Mouse (Mus musculus) embryonic facial prominence, embryonic 13.5 days (tissue): ENCODE data around the gene Nrxn1. TPM values are rescaled to one million over a fixed set of nuclear protein-coding genes. Genes with fewer than 3 reads are reported as not detected.

Experiments
- ATAC-seq: fragments of 200-750 bp; cut with Nextera tagmentation; 2 replicates; pipeline ENCODE4 v1.8.0; 2017; ENCODE audit warnings: low read depth; ENCODE audit not compliant: insufficient number of reproducible peaks, insufficient read depth, low FRiP score, low TSS enrichment
- H3K27ac ChIP-seq: fragments of 300-500 bp; sonication (generic); 2 replicates; pipeline ENCODE4 v1.5.1; 2015; ENCODE audit warnings: moderate library complexity, mild to moderate bottlenecking, inconsistent platforms
- H3K27me3 ChIP-seq: fragments of 300-500 bp; sonication (generic); 2 replicates; pipeline ENCODE4 v1.6.1; 2015; ENCODE audit warnings: mild to moderate bottlenecking, inconsistent platforms
- H3K36me3 ChIP-seq: fragments of 300-500 bp; sonication (generic); 2 replicates; pipeline ENCODE4 v1.6.1; 2015; ENCODE audit warnings: mild to moderate bottlenecking, inconsistent platforms
- H3K4me1 ChIP-seq: fragments of 300-500 bp; sonication (generic); 2 replicates; pipeline ENCODE4 v1.6.1; 2015; ENCODE audit warnings: inconsistent platforms
- H3K4me2 ChIP-seq: fragments of 300-500 bp; sonication (generic); 2 replicates; pipeline ENCODE4 v1.6.1; 2015; ENCODE audit warnings: moderate library complexity, mild to moderate bottlenecking, inconsistent platforms
- H3K4me3 ChIP-seq: fragments of 300-500 bp; sonication (generic); 2 replicates; pipeline ENCODE4 v1.5.1; 2015; ENCODE audit warnings: mild to moderate bottlenecking, inconsistent platforms
- H3K9ac ChIP-seq: fragments of 300-500 bp; sonication (generic); 2 replicates; pipeline ENCODE4 v1.6.1; 2015; ENCODE audit warnings: mild to moderate bottlenecking, inconsistent platforms
- H3K9me3 ChIP-seq: fragments of 300-500 bp; sonication (generic); 2 replicates; pipeline ENCODE4 v1.6.1; 2016; ENCODE audit warnings: inconsistent platforms
- WGBS: fragments of 180-500 bp; shearing (Covaris S2); methylation state at CpG from one replicate; pipeline ENCODE4 v1.1.7; 2015; ENCODE audit warnings: mixed read lengths; 5-methylcytosine and 5-hydroxymethylcytosine counted together
- polyA plus RNA-seq: library from polyadenylated mRNA; unstranded; fragments of >200 nt; fragmentation: Nextera tagmentation; extraction: Ambion mirVana; gene quantifications from 2 replicates; pipeline ENCODE4 v1.2.1, GENCODE M21; 2015

Nrxn1 gene
- polyA plus RNA-seq, 1 experiment from 2014 or later, result 10.3 TPM

DNA sequence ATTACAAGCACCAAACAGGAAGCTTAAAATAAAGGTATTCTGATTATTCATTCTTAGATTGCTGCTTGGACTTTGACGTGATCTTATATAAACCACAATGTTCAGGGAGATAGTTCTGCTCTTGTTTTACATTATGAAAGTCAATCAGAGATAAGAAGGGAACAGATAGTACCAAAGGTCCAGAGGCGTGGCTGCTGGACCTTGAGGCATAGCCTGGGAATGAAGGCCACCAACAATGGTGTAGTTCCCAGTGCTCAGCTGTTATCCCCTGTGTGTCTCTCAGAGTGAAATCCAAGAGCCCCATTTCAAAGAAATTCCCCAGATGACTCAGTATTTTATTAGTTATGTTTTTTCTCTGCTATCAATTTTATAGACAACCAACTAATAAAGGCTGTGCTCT, 294.2 kb downstream of the Nrxn1 start:
- no peaks in the 10 kb centered on the region for H3K36me3 ChIP-seq
- H3K27me3 ChIP-seq, result no peaks in the 10 kb centered on the region
- ATAC-seq, result no peak
- no peak overlapping the region for H3K27ac ChIP-seq
- no peak overlapping the region for H3K4me2 ChIP-seq
- H3K9ac ChIP-seq, result no peak overlapping the region
- no peaks in the 10 kb centered on the region for H3K9me3 ChIP-seq
- no peaks in the 10 kb centered on the region for H3K4me1 ChIP-seq
- no peak overlapping the region for H3K4me3 ChIP-seq
- 77% methylated on average over 2 of the region's 2 CpGs for WGBS

DNA sequence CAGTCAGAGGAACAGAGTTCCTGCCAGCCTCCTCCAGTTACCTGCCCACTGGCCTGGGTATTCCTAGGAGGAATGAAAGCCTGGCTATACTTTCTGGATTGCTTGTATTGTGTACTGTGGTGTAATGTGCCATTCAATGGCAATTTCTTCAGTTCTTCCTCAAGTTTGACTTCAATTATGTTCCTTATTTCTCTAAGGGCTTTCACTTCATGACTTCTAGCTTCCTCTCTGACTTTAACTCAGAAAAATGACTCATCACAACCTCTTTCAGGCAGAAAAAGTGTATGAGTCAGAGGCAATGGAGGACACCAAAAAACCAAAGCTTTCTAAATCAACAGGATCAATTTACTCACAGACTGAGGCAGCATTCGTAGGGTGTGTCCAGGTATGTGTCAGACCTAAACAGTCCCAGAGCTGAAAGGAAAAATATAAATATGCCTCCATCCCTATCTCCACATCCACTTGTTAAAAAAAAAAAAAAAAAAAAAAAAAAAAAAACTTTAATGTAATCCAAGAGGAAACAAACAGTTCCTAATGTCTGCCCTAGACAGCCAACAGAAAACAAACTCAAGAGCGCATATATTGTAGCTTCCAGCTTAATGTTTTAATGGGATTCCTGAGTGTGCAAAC, 295.1 kb downstream of the Nrxn1 start:
- Histone ChIP-seq H3K4me3 (no peak overlapping the region), H3K27me3 (no peaks in the 10 kb centered on the region), H3K4me2 (no peak overlapping the region), H3K9ac (no peak overlapping the region), H3K4me1 (no peaks in the 10 kb centered on the region), H3K9me3 (no peaks in the 10 kb centered on the region), H3K36me3 (no peaks in the 10 kb centered on the region), H3K27ac (no peak overlapping the region)
- WGBS, result 79% methylated on average over 2 of the region's 2 CpGs
- no peak for ATAC-seq

DNA sequence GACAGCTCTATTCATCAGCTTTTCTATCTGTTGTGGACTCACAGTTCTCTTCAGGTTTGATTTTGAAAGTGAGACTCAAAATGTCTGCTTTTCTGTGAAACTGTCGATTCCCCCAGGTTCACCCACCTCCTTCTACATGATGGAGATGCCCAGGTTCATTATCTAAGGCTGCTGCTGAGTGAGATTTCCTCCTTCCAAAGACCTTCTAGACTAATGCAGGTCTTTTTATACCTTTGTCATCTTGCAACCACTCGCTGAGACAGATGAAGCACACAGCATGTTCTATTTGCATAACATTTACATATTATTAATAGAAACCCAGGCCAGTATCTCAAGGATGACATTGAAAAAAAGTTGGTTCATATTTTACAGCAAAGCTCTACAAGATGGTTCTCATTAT, 295.9 kb downstream of the Nrxn1 start:
- no peak overlapping the region for H3K27ac ChIP-seq
- no peak overlapping the region for H3K4me2 ChIP-seq
- WGBS, result 75% methylated on average over 2 of the region's 2 CpGs
- no peak overlapping the region for H3K4me3 ChIP-seq
- H3K4me1 ChIP-seq, result no peaks in the 10 kb centered on the region
- H3K36me3 ChIP-seq, result no peaks in the 10 kb centered on the region
- H3K27me3 ChIP-seq, result no peaks in the 10 kb centered on the region
- H3K9ac ChIP-seq, result no peak overlapping the region
- no peak for ATAC-seq
- H3K9me3 ChIP-seq, result no peaks in the 10 kb centered on the region

DNA sequence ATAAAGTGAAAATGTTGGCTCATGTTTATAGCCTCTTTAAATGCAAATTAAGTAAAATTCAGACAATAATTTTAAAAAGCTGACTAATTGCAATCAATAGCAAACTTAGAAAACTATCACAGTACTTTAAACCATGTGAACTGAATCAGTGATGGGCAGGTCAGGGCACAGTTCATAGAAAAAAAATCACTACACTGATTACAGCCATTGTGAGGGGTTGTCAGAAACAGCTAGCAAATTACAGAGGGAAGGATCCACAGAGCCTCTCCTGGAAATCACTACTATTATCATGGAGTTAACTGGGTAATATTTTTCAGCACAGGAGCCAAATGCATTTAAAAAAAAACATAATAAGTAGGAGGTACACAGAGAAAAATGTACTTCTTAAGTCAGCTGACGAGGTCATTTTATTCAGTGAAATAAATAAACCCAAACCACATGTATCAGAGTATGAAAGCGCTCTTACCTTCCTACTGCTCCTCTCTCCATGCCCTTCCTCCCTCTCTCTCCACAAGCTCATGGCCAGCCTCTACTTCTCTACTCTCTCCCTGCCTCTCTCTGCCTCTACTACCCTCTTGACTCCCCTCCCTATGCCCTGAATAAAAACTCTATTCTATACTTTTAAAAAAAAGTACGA, 304.3 kb downstream of the Nrxn1 start:
- no peaks in the 10 kb centered on the region for H3K4me1 ChIP-seq
- no peak overlapping the region for H3K4me2 ChIP-seq
- no peaks in the 10 kb centered on the region for H3K27me3 ChIP-seq
- no peaks in the 10 kb centered on the region for H3K9me3 ChIP-seq
- H3K4me3 ChIP-seq, result no peak overlapping the region
- no peak overlapping the region for H3K27ac ChIP-seq
- ATAC-seq, result no peak
- H3K36me3 ChIP-seq, result no peaks in the 10 kb centered on the region
- 58% methylated on average over 3 of the region's 3 CpGs for WGBS
- H3K9ac ChIP-seq, result no peak overlapping the region

DNA sequence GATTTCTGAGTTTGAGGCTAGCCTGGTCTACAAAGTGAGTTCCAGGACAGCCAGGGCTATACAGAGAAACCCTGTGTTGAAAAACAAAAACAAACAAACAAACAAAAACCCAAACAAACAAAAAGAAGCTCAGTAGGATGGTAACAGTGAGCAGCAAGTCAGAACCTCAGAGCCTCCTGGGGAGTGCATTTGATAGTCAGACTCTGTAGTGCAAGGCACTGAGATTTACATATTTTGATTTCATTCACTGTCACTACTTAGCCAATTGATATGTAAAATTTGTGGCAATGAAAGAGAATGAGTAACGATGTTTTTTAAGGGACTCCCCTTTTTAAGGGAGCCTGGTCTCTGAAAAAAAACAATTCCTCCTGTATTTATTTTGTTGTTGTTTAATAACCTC, 304.8 kb downstream of the Nrxn1 start:
- Histone ChIP-seq H3K9ac (no peak overlapping the region), H3K4me2 (no peak overlapping the region), H3K4me3 (no peak overlapping the region), H3K36me3 (no peaks in the 10 kb centered on the region), H3K27ac (no peak overlapping the region), H3K27me3 (no peaks in the 10 kb centered on the region), H3K4me1 (no peaks in the 10 kb centered on the region), H3K9me3 (no peaks in the 10 kb centered on the region)
- no peak for ATAC-seq
- WGBS, result 60% methylated on average over 1 of the region's 1 CpGs

DNA sequence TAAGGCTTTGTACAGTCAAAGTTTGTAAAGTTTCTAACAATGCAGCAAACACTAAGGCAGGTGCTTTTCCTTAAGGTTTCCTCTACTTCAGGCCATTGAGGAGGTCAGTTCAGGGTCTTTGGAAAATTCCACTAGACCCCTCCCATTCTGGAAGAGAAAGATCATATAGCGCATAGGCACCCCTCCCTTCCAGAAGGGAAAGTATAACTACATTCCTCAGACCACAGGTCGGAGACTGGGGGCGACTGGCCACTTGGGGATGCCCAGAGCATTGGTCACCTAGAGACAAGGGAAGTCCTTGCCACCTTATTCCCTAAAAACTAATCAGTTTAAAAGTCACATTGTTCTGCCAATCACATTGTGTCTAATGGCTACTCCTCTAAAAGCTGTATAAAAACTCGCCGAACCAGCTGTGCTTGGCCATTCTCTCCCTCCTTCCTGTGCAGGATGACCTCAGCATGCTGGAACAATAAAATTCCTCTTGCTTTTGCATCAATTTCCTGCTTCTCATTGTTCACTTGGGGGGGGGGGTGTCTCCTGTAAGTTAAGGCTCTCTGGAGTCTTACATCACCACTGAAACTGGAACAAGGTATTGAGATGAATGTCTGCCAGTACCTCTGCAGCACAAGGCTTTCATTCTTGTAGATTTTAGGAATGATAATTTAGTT, 305.6 kb downstream of the Nrxn1 start:
- 81% methylated on average over 5 of the region's 5 CpGs for WGBS
- H3K36me3 ChIP-seq, result no peaks in the 10 kb centered on the region
- H3K4me1 ChIP-seq, result no peaks in the 10 kb centered on the region
- H3K9ac ChIP-seq, result no peak overlapping the region
- no peak overlapping the region for H3K4me3 ChIP-seq
- no peaks in the 10 kb centered on the region for H3K27me3 ChIP-seq
- H3K27ac ChIP-seq, result no peak overlapping the region
- H3K4me2 ChIP-seq, result no peak overlapping the region
- H3K9me3 ChIP-seq, result no peaks in the 10 kb centered on the region
- ATAC-seq, result no peak

DNA sequence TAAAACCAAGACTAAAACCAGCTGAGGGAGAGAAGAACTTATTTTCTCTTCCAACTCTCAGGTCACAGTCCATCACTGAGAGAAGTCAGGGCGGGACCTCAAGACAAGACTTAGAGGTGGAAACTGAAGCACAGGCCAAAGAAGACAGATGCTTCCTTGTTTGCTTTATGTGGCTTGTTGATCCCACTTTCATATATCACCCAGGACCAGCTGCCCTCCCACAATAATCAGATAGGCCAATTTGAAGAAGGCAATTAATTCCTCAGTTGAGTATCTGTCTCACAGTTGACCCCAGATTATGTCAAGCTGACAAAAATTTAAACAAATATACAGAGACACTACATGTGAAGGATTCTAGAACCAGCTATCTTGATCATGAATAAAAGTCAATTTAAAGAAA, 312.4 kb downstream of the Nrxn1 start:
- Histone ChIP-seq H3K4me3 (no peak overlapping the region), H3K4me2 (no peak overlapping the region), H3K9ac (no peak overlapping the region), H3K27me3 (no peaks in the 10 kb centered on the region), H3K4me1 (no peaks in the 10 kb centered on the region), H3K36me3 (no peaks in the 10 kb centered on the region), H3K27ac (no peak overlapping the region), H3K9me3 (no peaks in the 10 kb centered on the region)
- no peak for ATAC-seq
- 82% methylated on average over 1 of the region's 1 CpGs for WGBS

DNA sequence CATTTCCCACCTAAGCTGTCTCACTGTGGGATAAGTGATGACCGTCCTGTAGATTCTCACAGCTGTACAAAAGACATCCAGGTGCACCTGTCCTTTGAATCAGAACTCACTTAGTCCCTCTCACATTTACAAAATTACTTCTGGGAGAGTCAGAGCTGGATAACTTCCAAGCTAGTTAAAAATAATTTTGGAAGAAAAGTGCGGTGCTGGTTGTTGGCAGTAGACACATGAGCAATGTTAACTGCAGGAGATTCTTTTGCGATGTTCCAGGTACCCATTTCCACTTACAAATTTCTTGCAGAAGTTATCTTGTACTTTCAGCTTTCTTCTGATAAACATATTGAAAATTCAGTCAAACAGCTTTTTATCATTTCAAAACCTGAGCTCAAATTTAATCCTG, 317.5 kb downstream of the Nrxn1 start:
- Histone ChIP-seq H3K36me3 (no peaks in the 10 kb centered on the region), H3K9ac (no peak overlapping the region), H3K4me3 (no peak overlapping the region), H3K4me1 (no peaks in the 10 kb centered on the region), H3K27me3 (no peaks in the 10 kb centered on the region), H3K4me2 (no peak overlapping the region), H3K9me3 (no peaks in the 10 kb centered on the region), H3K27ac (no peak overlapping the region)
- no peak for ATAC-seq
- WGBS, result 78% methylated on average over 3 of the region's 3 CpGs

DNA sequence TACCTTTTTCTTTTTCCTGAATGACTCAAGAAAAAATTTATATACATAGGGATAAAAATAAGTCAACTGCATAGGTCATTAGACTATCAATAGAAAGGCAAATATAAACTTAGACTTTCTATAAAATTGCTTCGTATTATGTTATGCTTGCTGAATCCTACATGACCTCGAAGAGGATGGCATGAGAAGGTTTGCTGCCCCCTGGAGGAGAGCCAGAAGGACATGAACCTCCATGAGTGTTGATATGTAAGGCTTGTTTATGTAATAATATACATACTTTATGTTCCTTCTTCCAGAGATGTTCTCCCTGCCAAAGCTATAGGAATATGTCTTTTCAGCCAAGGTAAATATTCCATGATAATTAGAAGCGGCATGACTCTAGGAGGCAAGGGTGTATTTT, 319.6 kb downstream of the Nrxn1 start:
- Histone ChIP-seq H3K9me3 (no peaks in the 10 kb centered on the region), H3K4me2 (no peak overlapping the region), H3K9ac (no peak overlapping the region), H3K4me1 (no peaks in the 10 kb centered on the region), H3K36me3 (no peaks in the 10 kb centered on the region), H3K27me3 (no peaks in the 10 kb centered on the region), H3K27ac (no peak overlapping the region), H3K4me3 (no peak overlapping the region)
- no peak for ATAC-seq
- 74% methylated on average over 3 of the region's 3 CpGs for WGBS

DNA sequence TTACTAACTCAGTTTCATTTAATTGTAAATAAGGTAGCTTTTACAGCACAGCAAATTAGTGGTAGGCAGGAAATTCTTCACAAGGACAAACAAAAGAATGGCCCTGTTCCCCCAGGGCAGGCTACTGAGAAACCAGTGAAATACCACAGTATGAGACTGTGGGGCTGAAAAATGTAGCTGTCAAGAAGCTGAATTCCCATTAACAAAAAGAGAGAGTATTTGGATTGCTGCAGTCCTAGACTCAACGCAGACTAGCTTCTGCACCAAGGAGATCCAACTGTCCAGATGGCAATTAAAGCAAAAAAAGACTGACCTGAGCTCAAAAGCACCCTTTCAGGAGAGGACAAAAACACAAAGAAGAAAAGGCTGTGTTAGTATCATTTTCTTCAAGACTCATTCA, 324.7 kb downstream of the Nrxn1 start:
- Histone ChIP-seq H3K4me3 (no peak overlapping the region), H3K4me2 (no peak overlapping the region), H3K27me3 (no peaks in the 10 kb centered on the region), H3K9me3 (no peaks in the 10 kb centered on the region), H3K36me3 (no peaks in the 10 kb centered on the region), H3K27ac (no peak overlapping the region), H3K9ac (no peak overlapping the region), H3K4me1 (no peaks in the 10 kb centered on the region)
- 11% methylated on average over 1 of the region's 1 CpGs for WGBS
- no peak for ATAC-seq

DNA sequence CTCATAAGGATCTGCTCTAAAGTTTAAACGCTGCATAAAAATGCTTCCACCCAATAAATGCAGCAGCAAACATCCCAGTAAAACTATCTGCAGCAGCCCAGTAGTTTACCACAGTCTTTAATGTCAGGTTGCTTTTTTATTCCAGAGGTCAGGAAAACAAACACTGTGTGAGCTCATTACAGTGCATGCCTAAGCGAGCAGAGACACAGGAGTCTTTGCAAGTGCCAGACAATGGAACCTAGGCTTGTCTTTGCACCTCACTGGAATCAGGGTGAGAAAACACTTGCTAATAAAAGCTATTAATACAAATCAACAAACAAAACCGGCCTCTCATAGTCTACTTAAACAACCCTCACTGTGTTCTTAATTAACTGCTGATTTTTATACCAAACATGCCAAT, 365.7 kb downstream of the Nrxn1 start:
- H3K4me1 ChIP-seq, result no peaks in the 10 kb centered on the region
- 47% methylated on average over 3 of the region's 3 CpGs for WGBS

DNA sequence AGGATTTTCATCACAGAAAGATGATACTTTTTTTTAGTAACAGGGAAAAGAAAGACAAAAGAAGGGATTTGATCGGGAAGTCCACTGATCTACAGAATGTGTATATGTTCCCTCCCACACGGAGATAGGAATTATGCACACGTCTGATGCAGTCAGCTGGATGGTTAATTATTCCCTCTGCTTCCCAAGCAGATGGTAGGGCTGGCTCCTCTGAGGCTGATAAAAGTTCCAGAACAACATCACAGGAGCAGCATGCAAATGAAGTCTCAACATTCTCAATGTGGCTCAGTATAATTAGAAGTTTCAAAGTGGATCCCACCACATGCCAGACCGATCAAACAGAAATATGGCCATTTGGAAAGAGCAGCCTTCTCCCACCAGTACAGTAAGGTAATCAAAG, 388.1 kb downstream of the Nrxn1 start:
- Histone ChIP-seq H3K27me3 (no peaks in the 10 kb centered on the region), H3K4me1 (no peaks in the 10 kb centered on the region), H3K9me3 (no peaks in the 10 kb centered on the region), H3K36me3 (no peaks in the 10 kb centered on the region), H3K27ac (no peak overlapping the region), H3K4me3 (no peak overlapping the region), H3K9ac (no peak overlapping the region), H3K4me2 (no peak overlapping the region)
- ATAC-seq, result no peak
- WGBS, result 77% methylated on average over 4 of the region's 4 CpGs

More for the DNA sequence above, 365.7 kb downstream of the Nrxn1 start:
- Histone ChIP-seq H3K36me3 (no peaks in the 10 kb centered on the region), H3K9ac (no peak overlapping the region), H3K27me3 (no peaks in the 10 kb centered on the region), H3K27ac (no peak overlapping the region), H3K4me2 (no peak overlapping the region), H3K4me3 (no peak overlapping the region), H3K9me3 (no peaks in the 10 kb centered on the region)
- no peak for ATAC-seq
